Mouse (Mus musculus) stomach, embryonic 16.5 days (tissue): ENCODE measurements around the gene Plxna4. TPM values are rescaled to one million over a fixed set of nuclear protein-coding genes. Genes with fewer than 3 reads are reported as not detected.

Experiments used
- ATAC-seq: fragments of 200-750 bp; cut with Nextera tagmentation; 2 replicates; pipeline ENCODE4 v1.8.0; 2017; ENCODE audit warnings: moderate number of reproducible peaks, moderate TSS enrichment; ENCODE audit not compliant: insufficient read depth, low FRiP score
- H3K27ac ChIP-seq: fragments of 300-500 bp; sonication (generic); 2 replicates; pipeline ENCODE4 v1.5.1; 2014; ENCODE audit warnings: low read length
- H3K27me3 ChIP-seq: fragments of 300-500 bp; sonication (generic); 2 replicates; pipeline ENCODE4 v1.6.1; 2014; ENCODE audit warnings: low read length, control low read depth, mixed read lengths; ENCODE audit not compliant: control insufficient read depth, insufficient read depth
- H3K36me3 ChIP-seq: fragments of 300-500 bp; sonication (generic); 2 replicates; pipeline ENCODE4 v1.6.1; 2014; ENCODE audit warnings: low read length; ENCODE audit not compliant: control insufficient read depth, insufficient read depth
- H3K4me1 ChIP-seq: fragments of 300-500 bp; sonication (generic); 2 replicates; pipeline ENCODE4 v1.6.1; 2014; ENCODE audit warnings: low read length, control low read depth, mixed read lengths; ENCODE audit not compliant: control insufficient read depth, insufficient read depth
- H3K4me2 ChIP-seq: fragments of 300-500 bp; sonication (generic); 2 replicates; pipeline ENCODE4 v1.6.1; 2014; ENCODE audit warnings: low read depth, low read length, mixed read lengths
- H3K4me3 ChIP-seq: fragments of 300-500 bp; sonication (generic); replicated peaks from 2 replicates; pipeline ENCODE4 v1.5.1; 2014; ENCODE audit warnings: mild to moderate bottlenecking, low read length
- H3K9ac ChIP-seq: fragments of 300-500 bp; sonication (generic); 2 replicates; pipeline ENCODE4 v1.6.1; 2014; ENCODE audit warnings: low read length
- H3K9me3 ChIP-seq: fragments of 300-500 bp; sonication (generic); replicated peaks from 2 replicates; pipeline ENCODE4 v1.6.1; 2016; ENCODE audit warnings: low read length, control low read depth; ENCODE audit not compliant: control insufficient read depth
- WGBS: fragments of 180-500 bp; shearing (Covaris S2); extraction: QIAGEN DNeasy Blood & Tissue Kit; methylation state at CpG from one replicate; pipeline ENCODE4 v1.1.7; 2014; 5-methylcytosine and 5-hydroxymethylcytosine counted together
- polyA plus RNA-seq: library from polyadenylated mRNA; unstranded; fragments of >200 nt; fragmentation: Nextera tagmentation; extraction: Ambion mirVana; gene quantifications from 2 replicates; pipeline ENCODE4 v1.2.1, GENCODE M21; 2015

The Plxna4 gene
- polyA plus RNA-seq, 1 experiment from 2014 or later = 1.9 TPM

- H3K4me1 ChIP-seq = no peaks in the 10 kb centered on the region
- H3K27ac ChIP-seq = no peak overlapping the region
- no peaks in the 10 kb centered on the region for H3K9me3 ChIP-seq
- no peak for ATAC-seq
- H3K9ac ChIP-seq = no peak overlapping the region
- 49% methylated on average over 2 of the region's 2 CpGs for WGBS
- no peaks in the 10 kb centered on the region for H3K36me3 ChIP-seq
- H3K27me3 ChIP-seq = no peaks in the 10 kb centered on the region
- no peak overlapping the region for H3K4me2 ChIP-seq
- no peak overlapping the region for H3K4me3 ChIP-seq
Observed at GRCm38 (mm10) chr6:32423124-32423523, 164.9 kb downstream of the Plxna4 start.

- Histone ChIP-seq H3K4me3 (no peak overlapping the region), H3K27me3 (no peaks in the 10 kb centered on the region), H3K4me1 (no peaks in the 10 kb centered on the region), H3K4me2 (no peak overlapping the region), H3K9ac (no peak overlapping the region), H3K9me3 (no peaks in the 10 kb centered on the region), H3K27ac (no peak overlapping the region), H3K36me3 (no peaks in the 10 kb centered on the region)
- ATAC-seq = no peak
- 72% methylated on average over 3 of the region's 3 CpGs for WGBS
Observed at GRCm38 (mm10) chr6:32420610-32421009, 167.4 kb downstream of the Plxna4 start.

GRCm38 (mm10) chr6:32417351-32417750, 170.6 kb downstream of the Plxna4 start:
- Histone ChIP-seq H3K27ac (no peak overlapping the region), H3K4me2 (no peak overlapping the region), H3K4me1 (no peaks in the 10 kb centered on the region), H3K9ac (no peak overlapping the region), H3K36me3 (no peaks in the 10 kb centered on the region), H3K9me3 (no peaks in the 10 kb centered on the region), H3K27me3 (no peaks in the 10 kb centered on the region), H3K4me3 (no peak overlapping the region)
- WGBS = 64% methylated on average over 4 of the region's 4 CpGs
- ATAC-seq = no peak

DNA sequence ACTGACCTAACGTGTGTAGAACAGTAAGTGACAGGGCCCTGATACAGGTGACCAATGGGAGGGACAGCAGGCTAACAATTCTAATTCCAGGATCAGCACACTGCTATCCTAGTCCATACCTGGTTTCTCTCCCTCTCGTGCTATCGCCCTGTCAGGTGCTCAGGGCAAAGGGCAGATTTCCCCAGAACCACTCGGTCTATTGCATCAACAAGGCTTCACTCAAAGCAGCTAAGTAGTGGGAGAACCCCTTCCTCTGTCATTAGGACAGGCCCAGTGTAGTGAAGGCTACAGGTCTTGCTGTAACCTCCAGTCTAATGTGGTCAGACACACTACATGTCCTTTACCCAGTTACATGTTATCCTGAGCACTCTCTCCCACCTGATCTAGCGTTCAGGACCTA, 176.7 kb downstream of the Plxna4 start:
- H3K27me3 ChIP-seq = no peaks in the 10 kb centered on the region
- 66% methylated on average over 5 of the region's 5 CpGs for WGBS
- H3K4me2 ChIP-seq = no peak overlapping the region
- no peaks in the 10 kb centered on the region for H3K36me3 ChIP-seq
- 0 out of 2 replicates have a peak, but pooled peaks cover 5% of the 10 kb centered on the region for H3K4me1 ChIP-seq
- no peak overlapping the region for H3K4me3 ChIP-seq
- H3K9ac ChIP-seq = no peak overlapping the region
- H3K9me3 ChIP-seq = no peaks in the 10 kb centered on the region
- no peak for ATAC-seq
- H3K27ac ChIP-seq = no peak overlapping the region

GRCm38 (mm10) chr6:32409625-32410024, 178.4 kb downstream of the Plxna4 start:
- H3K9me3 ChIP-seq = no peaks in the 10 kb centered on the region
- H3K27me3 ChIP-seq = no peaks in the 10 kb centered on the region
- 0 out of 2 replicates have a peak, but pooled peaks cover 5% of the 10 kb centered on the region for H3K4me1 ChIP-seq
- ATAC-seq = no peak
- 13% methylated on average over 1 of the region's 1 CpGs for WGBS
- H3K9ac ChIP-seq = no peak overlapping the region
- no peak overlapping the region for H3K4me3 ChIP-seq
- no peaks in the 10 kb centered on the region for H3K36me3 ChIP-seq
- H3K4me2 ChIP-seq = no peak overlapping the region
- H3K27ac ChIP-seq = no peak overlapping the region

DNA sequence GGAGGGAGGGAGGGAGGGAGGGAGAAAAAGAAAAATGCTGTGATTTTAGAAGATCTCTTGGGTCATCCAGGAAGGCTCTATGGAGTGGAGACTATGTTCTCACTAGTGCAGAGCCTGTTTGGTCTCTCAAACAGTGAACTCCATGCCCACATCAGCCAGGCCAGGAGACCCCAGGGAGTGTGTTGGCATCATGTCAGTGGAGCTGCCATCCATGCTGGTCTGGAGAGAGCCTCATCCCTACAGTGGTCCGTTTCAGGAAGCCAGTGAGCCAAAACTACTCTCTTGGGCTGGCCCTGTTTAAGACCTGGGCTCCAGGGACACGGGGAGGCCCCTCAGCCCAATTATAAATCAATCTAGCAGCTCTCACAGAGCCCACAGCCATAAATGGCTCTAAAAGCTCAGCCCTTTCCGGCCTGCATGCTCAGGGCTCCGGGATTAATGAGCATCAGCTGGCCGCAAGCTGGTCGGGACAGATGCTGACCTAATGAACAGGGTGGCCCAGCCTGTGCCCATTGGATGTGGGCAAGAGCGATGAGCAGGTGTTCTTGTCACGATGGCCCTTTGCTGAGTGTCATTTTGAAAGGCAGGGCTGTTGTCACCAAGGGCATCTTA, 180.3 kb downstream of the Plxna4 start:
- no peak for ATAC-seq
- Histone ChIP-seq H3K27me3 (no peaks in the 10 kb centered on the region), H3K36me3 (no peaks in the 10 kb centered on the region), H3K27ac (no peak overlapping the region), H3K4me3 (no peak overlapping the region), H3K9ac (no peak overlapping the region), H3K4me1 (0 out of 2 replicates have a peak, but pooled peaks cover 8% of the 10 kb centered on the region), H3K9me3 (no peaks in the 10 kb centered on the region), H3K4me2 (no peak overlapping the region)
- 41% methylated on average over 8 of the region's 8 CpGs for WGBS

GRCm38 (mm10) chr6:32406316-32407095, 181.5 kb downstream of the Plxna4 start:
- H3K27me3 ChIP-seq = no peaks in the 10 kb centered on the region
- H3K4me1 ChIP-seq = 0 out of 2 replicates have a peak, but pooled peaks cover 8% of the 10 kb centered on the region
- no peak overlapping the region for H3K4me3 ChIP-seq
- H3K9me3 ChIP-seq = no peaks in the 10 kb centered on the region
- H3K27ac ChIP-seq = no peak overlapping the region
- no peak overlapping the region for H3K4me2 ChIP-seq
- 88% methylated on average over 20 of the region's 20 CpGs for WGBS
- H3K36me3 ChIP-seq = no peaks in the 10 kb centered on the region
- H3K9ac ChIP-seq = no peak overlapping the region
- ATAC-seq = no peak

DNA sequence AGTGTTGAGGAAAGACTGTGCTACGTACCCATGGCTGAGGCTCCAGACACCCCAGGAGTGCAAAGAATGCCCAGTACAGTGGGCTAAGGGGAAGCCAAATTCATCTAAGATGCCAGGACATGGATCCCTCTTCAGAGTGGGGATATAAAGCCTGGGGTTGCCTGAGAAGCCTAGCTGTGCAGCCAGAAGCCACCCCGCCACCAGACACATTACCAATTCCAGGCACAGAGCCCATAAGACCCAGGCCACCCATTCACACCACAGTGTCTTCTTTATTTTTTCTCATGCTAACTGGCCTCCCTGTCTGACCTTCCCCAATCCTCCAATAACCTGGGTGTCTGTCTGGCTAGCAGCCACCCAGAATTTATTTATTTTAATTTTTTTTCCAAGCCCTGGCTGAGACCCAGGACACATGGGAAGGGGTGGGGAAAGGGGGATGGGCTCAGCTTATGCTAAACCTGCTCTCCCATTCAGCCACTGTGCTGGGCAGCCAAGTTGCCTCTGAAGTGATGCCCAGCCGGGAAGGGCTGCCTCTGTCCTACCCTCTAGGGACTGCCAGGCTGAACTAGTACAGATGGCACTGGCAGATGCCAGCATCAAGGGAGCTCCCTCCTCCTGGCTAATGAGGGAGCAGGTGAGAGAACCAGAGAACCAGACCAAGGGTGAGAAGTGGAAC, 185.3 kb downstream of the Plxna4 start:
- H3K4me2 ChIP-seq = no peak overlapping the region
- no peak overlapping the region for H3K27ac ChIP-seq
- no peak overlapping the region for H3K9ac ChIP-seq
- H3K4me1 ChIP-seq = 0 out of 2 replicates have a peak, but pooled peaks cover 3% of the 10 kb centered on the region
- H3K9me3 ChIP-seq = no peaks in the 10 kb centered on the region
- H3K27me3 ChIP-seq = no peaks in the 10 kb centered on the region
- no peak overlapping the region for H3K4me3 ChIP-seq
- ATAC-seq = no peak
- 70% methylated on average over 3 of the region's 3 CpGs for whole genome bisulfite sequencing
- H3K36me3 ChIP-seq = no peaks in the 10 kb centered on the region

DNA sequence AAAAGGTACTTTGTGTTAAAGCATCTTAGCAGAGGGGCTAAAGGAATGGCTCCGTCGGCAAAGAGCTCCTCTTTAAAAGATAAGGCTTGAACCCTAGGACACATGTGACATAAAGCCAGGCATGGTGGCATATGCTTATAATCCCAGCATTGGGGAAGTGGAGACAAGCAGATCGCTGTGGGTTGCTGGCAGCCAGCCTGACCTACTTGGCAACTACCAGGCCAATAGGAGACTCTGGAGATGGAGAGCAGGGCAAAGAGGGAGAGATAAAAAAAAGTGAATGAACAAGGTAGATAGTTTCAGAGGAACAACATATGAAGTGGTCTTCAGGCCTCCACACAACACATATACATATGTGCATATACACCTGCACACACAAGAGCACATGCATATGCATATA, 189.7 kb downstream of the Plxna4 start:
- ATAC-seq = no peak
- H3K27ac ChIP-seq = no peak overlapping the region
- H3K9ac ChIP-seq = no peak overlapping the region
- H3K4me2 ChIP-seq = no peak overlapping the region
- no peaks in the 10 kb centered on the region for H3K27me3 ChIP-seq
- peaks cover 8% of the 10 kb centered on the region; the same call in 1 of the 2 replicates for H3K4me1 ChIP-seq
- H3K36me3 ChIP-seq = no peaks in the 10 kb centered on the region
- no peak overlapping the region for H3K4me3 ChIP-seq
- WGBS = 91% methylated on average over 3 of the region's 3 CpGs
- H3K9me3 ChIP-seq = no peaks in the 10 kb centered on the region
